ENCODE assay signal across 9 mouse cellular contexts in genomic region chr1:134406414-134406771, GRCm38 (mm10). TPM values are rescaled to one million over a fixed set of nuclear protein-coding genes. Genes with fewer than 3 reads are reported as not detected.
DNase-seq lines count a peak whose midpoint lies in the region; ATAC-seq and TF ChIP-seq lines count a peak whose summit lies in the region.
"Had no signal": no experiment of that assay in that cellular context is flagged by ENCODE, and none has a peak within 500 bp of the region (broad histone marks: within the 10 kb centered on the region; RNA-seq: fewer than 3 reads in every experiment).

No protein-coding gene starts in this region.

- TF ChIP-seq POLR2A in olfactory bulb, adult 2 months (IDR thresholded peaks at IDR 0.05; ENCODE audit: insufficient read depth, low read depth, low read length) = no peak

- H3K27me3 ChIP-seq in lung, embryonic 16.5 days (ENCODE audit: control insufficient read depth, insufficient read depth, low read depth, low read length) = no peaks in the 10 kb centered on the region
- H3K27me3 ChIP-seq in embryonic facial prominence, embryonic 13.5 days = no peaks in the 10 kb centered on the region
- H3K27me3 ChIP-seq in limb, embryonic 12.5 days = no peaks in the 10 kb centered on the region

- H3K27ac ChIP-seq in lung, embryonic 16.5 days (ENCODE audit: low read length) = peak overlapping the region; percentile 85
- peak overlapping the region; percentile 81 for H3K27ac ChIP-seq in embryonic facial prominence, embryonic 13.5 days
- H3K27ac ChIP-seq in limb, embryonic 12.5 days = peak overlapping the region; percentile 74; the same call in 1 of the 2 replicates
- no peak overlapping the region for H3K27ac ChIP-seq in olfactory bulb, adult 2 months (ENCODE audit: insufficient read depth, low read depth, low read length)

- ATAC-seq in lung, embryonic 16.5 days (ENCODE audit: low read depth) = peak; percentile 19
- ATAC-seq in embryonic facial prominence, embryonic 13.5 days (ENCODE audit: insufficient number of reproducible peaks, insufficient read depth, low FRiP score, low TSS enrichment, low read depth) = peak; percentile 39; the same call in 1 of the 2 replicates
- ATAC-seq in limb, embryonic 12.5 days (ENCODE audit: insufficient number of reproducible peaks, insufficient read depth, low FRiP score, low TSS enrichment, low read depth) = peak; percentile 40
- ATAC-seq in inflammation-experienced regulatory T-cells, adult 6 months = no peak

- WGBS in lung, embryonic 16.5 days = 20% methylated on average over 8 of the region's 8 CpGs
- 29% methylated on average over 8 of the region's 8 CpGs for WGBS in embryonic facial prominence, embryonic 13.5 days
- WGBS in limb, embryonic 12.5 days = 25% methylated on average over 8 of the region's 8 CpGs
- WGBS in olfactory bulb, adult 2 months = 36% methylated on average over 8 of the region's 8 CpGs

- TF ChIP-seq CTCF in olfactory bulb, adult 2 months (IDR thresholded peaks at IDR 0.05; ENCODE audit: insufficient read depth, low read depth, low read length) = no peak

- peak overlapping the region; percentile 92 for H3K4me3 ChIP-seq in lung, embryonic 16.5 days (ENCODE audit: low read length)
- H3K4me3 ChIP-seq in embryonic facial prominence, embryonic 13.5 days = peak overlapping the region; percentile 77
- H3K4me3 ChIP-seq in limb, embryonic 12.5 days (replicated peaks) = peak overlapping the region; percentile 79
- peak overlapping the region; percentile 59 for H3K4me3 ChIP-seq in olfactory bulb, adult 2 months (ENCODE audit: insufficient read depth, low read depth, low read length)

- H3K4me1 ChIP-seq in lung, embryonic 16.5 days (replicated peaks; ENCODE audit: control insufficient read depth, insufficient read depth, low read length) = peaks cover 10% of the 10 kb centered on the region
- peaks cover 25% of the 10 kb centered on the region for H3K4me1 ChIP-seq in embryonic facial prominence, embryonic 13.5 days
- peaks cover 10% of the 10 kb centered on the region for H3K4me1 ChIP-seq in limb, embryonic 12.5 days (replicated peaks)
- H3K4me1 ChIP-seq in olfactory bulb, adult 2 months (ENCODE audit: control insufficient read depth, insufficient read depth, low read length) = peaks cover 9% of the 10 kb centered on the region

- H3K4me2 ChIP-seq in lung, embryonic 16.5 days (ENCODE audit: low read depth, low read length) = peak overlapping the region; percentile 93
- H3K4me2 ChIP-seq in embryonic facial prominence, embryonic 13.5 days = peak overlapping the region; percentile 78
- peak overlapping the region; percentile 82 for H3K4me2 ChIP-seq in limb, embryonic 12.5 days

- H3K36me3 ChIP-seq in lung, embryonic 16.5 days (ENCODE audit: control insufficient read depth, insufficient read depth, low read length) = peaks cover 22% of the 10 kb centered on the region
- H3K36me3 ChIP-seq in embryonic facial prominence, embryonic 13.5 days = peaks cover 37% of the 10 kb centered on the region
- H3K36me3 ChIP-seq in limb, embryonic 12.5 days = peaks cover 37% of the 10 kb centered on the region

- H3K9ac ChIP-seq in lung, embryonic 16.5 days (ENCODE audit: low read length) = peak overlapping the region; percentile 89
- peak overlapping the region; percentile 80 for H3K9ac ChIP-seq in embryonic facial prominence, embryonic 13.5 days
- peak overlapping the region; percentile 71 for H3K9ac ChIP-seq in limb, embryonic 12.5 days (replicated peaks)

- no peak for DNase-seq in lung, adult 18-20 months
- DNase-seq in urinary bladder, postnatal 4 days (ENCODE audit: low spot score in 2 of 2) = no peak
- no peak for DNase-seq in embryo, embryonic 10 days (ENCODE audit: low spot score)

- H3K9me3 ChIP-seq in lung, embryonic 16.5 days (ENCODE audit: control insufficient read depth, low read length) = no peaks in the 10 kb centered on the region
- H3K9me3 ChIP-seq in embryonic facial prominence, embryonic 13.5 days = no peaks in the 10 kb centered on the region
- H3K9me3 ChIP-seq in limb, embryonic 12.5 days = no peaks in the 10 kb centered on the region

RNA-seq across cellular contexts. Expression of gene Cyb5r1, which starts 1.0 kb away (rescaled TPM):
- 42.5 and 43.9 TPM in 2 replicates for polyA plus RNA-seq in lung, embryonic 16.5 days (2015; fragmentation: Nextera tagmentation; extraction: Ambion mirVana)
- 34.9 and 37.4 TPM in 2 replicates for polyA plus RNA-seq in embryonic facial prominence, embryonic 13.5 days (2015; fragmentation: Nextera tagmentation; extraction: Ambion mirVana)
- 42.6 and 44.0 TPM in 2 replicates for polyA plus RNA-seq in limb, embryonic 12.5 days (2016; fragmentation: Nextera tagmentation; extraction: Ambion mirVana)
- polyA plus RNA-seq in olfactory bulb, adult 2 months (2012; ENCODE audit: insufficient read depth, insufficient read length, low replicate concordance, missing spikeins) = not detected in 2 replicates
- polyA plus RNA-seq in inflammation-experienced regulatory T-cells, adult 6 months (2017; shearing (Covaris generic)) = 10 to 100 TPM; 15.3 to 29.6 (median 23.0) TPM

RNA-seq across cellular contexts. Expression of gene Adipor1, which starts 8.8 kb away (rescaled TPM):
- polyA plus RNA-seq in lung, embryonic 16.5 days (2015; fragmentation: Nextera tagmentation; extraction: Ambion mirVana) = 95.5 and 97.4 TPM in 2 replicates
- 81.6 and 87.4 TPM in 2 replicates for polyA plus RNA-seq in embryonic facial prominence, embryonic 13.5 days (2015; fragmentation: Nextera tagmentation; extraction: Ambion mirVana)
- 80.7 and 86.4 TPM in 2 replicates for polyA plus RNA-seq in limb, embryonic 12.5 days (2016; fragmentation: Nextera tagmentation; extraction: Ambion mirVana)
- polyA plus RNA-seq in olfactory bulb, adult 2 months (2012; ENCODE audit: insufficient read depth, insufficient read length, low replicate concordance, missing spikeins) = not detected in 2 replicates
- polyA plus RNA-seq in inflammation-experienced regulatory T-cells, adult 6 months (2017; shearing (Covaris generic)) = 10 to 100 TPM; 25.7 to 45.5 (median 33.0) TPM

RNA-seq across cellular contexts. Expression of gene 4933406M09Rik, which starts 20.7 kb away (rescaled TPM):
- polyA plus RNA-seq in lung, embryonic 16.5 days (2015; fragmentation: Nextera tagmentation; extraction: Ambion mirVana) = not detected in 2 replicates
- polyA plus RNA-seq in embryonic facial prominence, embryonic 13.5 days (2015; fragmentation: Nextera tagmentation; extraction: Ambion mirVana) = not detected in 2 replicates
- polyA plus RNA-seq in limb, embryonic 12.5 days (2016; fragmentation: Nextera tagmentation; extraction: Ambion mirVana) = not detected in 2 replicates
- not detected in 2 replicates for polyA plus RNA-seq in olfactory bulb, adult 2 months (2012; ENCODE audit: insufficient read depth, insufficient read length, low replicate concordance, missing spikeins)
- not detected for polyA plus RNA-seq in inflammation-experienced regulatory T-cells, adult 6 months (2017; shearing (Covaris generic))
- polyA plus RNA-seq: gonadal fat pad, adult 2 months had no signal

RNA-seq across cellular contexts. Expression of gene Tmem183a, which starts 44.6 kb away (rescaled TPM):
- 77.6 and 80.7 TPM in 2 replicates for polyA plus RNA-seq in lung, embryonic 16.5 days (2015; fragmentation: Nextera tagmentation; extraction: Ambion mirVana)
- 84.1 and 89.7 TPM in 2 replicates for polyA plus RNA-seq in embryonic facial prominence, embryonic 13.5 days (2015; fragmentation: Nextera tagmentation; extraction: Ambion mirVana)
- polyA plus RNA-seq in limb, embryonic 12.5 days (2016; fragmentation: Nextera tagmentation; extraction: Ambion mirVana) = 96.6 and 99.3 TPM in 2 replicates
- polyA plus RNA-seq in olfactory bulb, adult 2 months (2012; ENCODE audit: insufficient read depth, insufficient read length, low replicate concordance, missing spikeins) = not detected in 2 replicates
- 10 to 100 TPM; 25.8 to 26.9 (median 26.6) TPM for polyA plus RNA-seq in inflammation-experienced regulatory T-cells, adult 6 months (2017; shearing (Covaris generic))

RNA-seq across cellular contexts. Expression of gene Klhl12, which starts 48.9 kb away (rescaled TPM):
- polyA plus RNA-seq in lung, embryonic 16.5 days (2015; fragmentation: Nextera tagmentation; extraction: Ambion mirVana) = 26.8 and 27.5 TPM in 2 replicates
- 31.7 and 33.1 TPM in 2 replicates for polyA plus RNA-seq in embryonic facial prominence, embryonic 13.5 days (2015; fragmentation: Nextera tagmentation; extraction: Ambion mirVana)
- 35.0 and 37.8 TPM in 2 replicates for polyA plus RNA-seq in limb, embryonic 12.5 days (2016; fragmentation: Nextera tagmentation; extraction: Ambion mirVana)
- polyA plus RNA-seq in olfactory bulb, adult 2 months (2012; ENCODE audit: insufficient read depth, insufficient read length, low replicate concordance, missing spikeins) = not detected in 2 replicates
- 10 to 100 TPM in 2 of 3 experiments, 1 to 10 TPM in 1; 8.7 to 15.5 (median 12.7) TPM for polyA plus RNA-seq in inflammation-experienced regulatory T-cells, adult 6 months (2017; shearing (Covaris generic))

Comparison
In these comparisons a context has a peak if more than half of its experiments do, and no peak if none do; other contexts are left out.
1. RNA of gene Cyb5r1, which starts 1.0 kb away (polyA plus RNA-seq): 42.6 to 44.0 TPM in limb, embryonic 12.5 days, 42.5 to 43.9 TPM in lung, embryonic 16.5 days, 34.9 to 37.4 TPM in embryonic facial prominence, embryonic 13.5 days and 15.3 to 29.6 TPM in inflammation-experienced regulatory T-cells, adult 6 months; not detected in olfactory bulb, adult 2 months; every median in the first group is over 10 times any median in the second.
2. Peak in every context shown above with its lines, with median percentiles within 50 percentile points of each other: H3K4me2 ChIP-seq, H3K4me3 ChIP-seq and H3K9ac ChIP-seq.